Mouse (Mus musculus): ENCODE data around the gene Prr18.

The Prr18 gene

GRCm38 (mm10) chr17:8388990-8389789 is 51.9 kb downstream of the Prr18 start:
- no peak for DNase-seq (ENCODE audit: low read depth, low spot score)

DNA sequence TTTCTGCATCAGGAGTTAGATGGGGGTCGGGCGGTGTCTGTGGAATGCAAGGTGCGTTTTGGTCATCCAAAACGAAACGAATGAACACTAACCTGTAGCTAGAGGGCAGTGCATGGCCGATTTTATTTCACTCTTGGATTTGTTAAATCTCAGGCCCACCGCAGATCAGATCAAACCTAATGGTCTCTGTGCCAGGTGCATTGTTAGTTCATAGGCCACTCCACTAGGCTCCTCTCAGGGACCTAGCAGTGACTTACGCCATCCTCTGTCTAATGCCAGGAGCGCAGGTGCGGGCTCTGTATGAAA is 52.5 kb downstream of the Prr18 start:
- DNase-seq (ENCODE audit: low read depth, low spot score) = no peak

DNA sequence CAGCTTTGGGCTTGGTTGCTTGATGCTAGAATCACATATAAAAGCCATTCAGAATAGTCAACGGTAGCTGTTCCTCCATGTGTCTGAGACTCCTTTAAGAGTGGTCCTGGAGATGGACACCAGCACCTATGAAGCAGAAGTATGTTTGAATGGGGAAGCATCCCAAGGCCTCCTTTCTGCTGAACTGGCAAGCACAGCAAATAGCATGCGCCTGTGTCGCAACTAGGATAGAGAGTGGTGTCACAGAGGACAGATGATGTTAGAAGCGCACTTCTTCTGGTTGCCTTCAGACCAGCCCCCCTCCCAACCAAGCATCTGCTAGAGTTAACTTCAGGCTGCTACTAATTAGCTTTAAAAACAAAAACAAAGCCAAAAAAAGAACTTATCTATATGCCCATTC is 53.2 kb downstream of the Prr18 start:
- no peak for DNase-seq (ENCODE audit: low read depth, low spot score)
